Mouse (Mus musculus) embryo, embryonic 10.5 days (tissue): ENCODE data around the gene Cnnm4.
A peak's percentile ranks its signal among the peaks of the same experiment; 100 is the strongest.
"Not testable (repeated sequence)": the region's sequence is repeated elsewhere in the genome, so short reads cannot be mapped to it uniquely, and the experiment has no call there.

Experiments
- DNase-seq: peaks from one replicate; pipeline ENCODE4 v3.0.0-alpha.2; 2015; ENCODE audit warnings: low spot score

Cnnm4 gene

GRCm38 (mm10) chr1:36518259-36518658 is 46.8 kb downstream of the Cnnm4 start:
- no peak for DNase-seq

- DNase-seq, result no peak
These were observed 48.2 kb downstream of the Cnnm4 start for GRCm38 (mm10) chr1:36519626-36520025.

DNA sequence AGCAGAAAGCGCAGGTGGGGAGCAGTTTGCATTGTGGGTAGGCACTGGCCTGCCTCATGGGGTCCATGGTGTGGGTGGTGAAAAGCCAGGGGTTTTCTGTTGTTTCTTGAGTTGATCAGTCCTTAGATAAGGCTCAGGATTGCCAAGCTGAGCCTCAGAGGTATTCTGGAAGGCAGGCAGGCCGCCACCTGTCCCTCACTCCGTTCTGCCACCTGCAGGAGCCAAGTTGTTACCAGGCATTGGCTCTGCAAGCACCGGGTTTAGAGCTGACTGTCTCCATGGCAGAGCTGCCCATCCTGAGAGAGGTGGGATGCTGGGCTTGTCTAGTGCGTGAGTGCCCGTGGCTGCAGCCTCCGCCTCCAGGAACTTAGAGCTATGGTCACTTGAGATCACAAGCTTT is 50.8 kb downstream of the Cnnm4 start:
- DNase-seq, result no peak

DNA sequence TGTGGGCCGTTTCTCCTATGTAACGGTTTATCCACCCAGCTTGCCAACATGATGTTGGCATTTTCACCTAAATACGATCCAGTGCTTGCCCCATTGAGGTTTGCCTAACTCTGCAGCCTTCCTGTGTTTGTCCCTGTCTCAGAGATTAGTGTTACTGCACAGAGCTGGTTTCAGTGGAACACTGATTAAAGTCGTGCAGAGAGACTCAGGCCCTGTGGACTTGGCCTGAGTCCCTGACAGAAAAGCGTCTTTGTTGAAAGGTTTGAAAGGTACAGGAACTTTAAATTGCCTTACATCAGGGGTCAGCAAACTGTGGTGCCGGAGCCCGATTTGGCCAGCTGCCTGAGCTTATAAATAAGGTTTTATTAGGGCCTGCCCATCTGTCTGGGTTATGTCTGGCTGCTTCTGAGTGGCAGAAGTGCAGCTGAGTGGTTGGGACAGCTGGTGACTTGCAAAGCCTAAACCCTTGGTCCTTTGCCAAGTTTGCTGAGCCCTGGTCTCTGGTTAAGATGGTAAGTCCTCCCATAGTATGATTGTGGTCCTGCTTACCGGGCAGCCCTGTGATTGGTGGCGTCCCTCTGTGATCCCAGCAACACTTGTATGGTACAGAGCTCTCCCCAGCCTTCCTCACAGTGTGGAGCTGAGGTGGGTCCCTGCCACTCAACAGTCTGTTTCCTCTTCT is 52.1 kb downstream of the Cnnm4 start:
- DNase-seq, result no peak

GRCm38 (mm10) chr1:36524058-36524457 is 52.6 kb downstream of the Cnnm4 start:
- no peak for DNase-seq

DNA sequence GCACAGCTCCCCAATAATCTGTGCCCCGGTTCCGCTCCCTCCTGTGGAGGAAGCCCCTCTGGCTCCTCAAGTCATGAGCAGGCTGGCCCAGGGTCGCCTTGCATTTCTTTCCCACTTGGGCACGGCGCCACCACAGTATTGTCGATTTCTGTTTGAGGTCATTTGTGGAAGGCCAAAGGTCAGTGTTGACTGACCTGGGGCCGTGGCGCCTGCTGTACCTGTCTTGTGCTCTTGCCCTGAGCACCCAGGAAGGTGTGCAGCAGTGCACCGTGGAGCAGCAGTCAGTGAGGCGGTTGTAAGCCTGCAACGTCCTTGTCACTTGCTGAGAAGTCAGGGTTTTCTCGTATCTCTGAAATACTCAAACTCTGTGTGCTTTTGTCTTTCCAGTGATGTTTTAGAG is 54.4 kb downstream of the Cnnm4 start:
- DNase-seq, result no peak

DNA sequence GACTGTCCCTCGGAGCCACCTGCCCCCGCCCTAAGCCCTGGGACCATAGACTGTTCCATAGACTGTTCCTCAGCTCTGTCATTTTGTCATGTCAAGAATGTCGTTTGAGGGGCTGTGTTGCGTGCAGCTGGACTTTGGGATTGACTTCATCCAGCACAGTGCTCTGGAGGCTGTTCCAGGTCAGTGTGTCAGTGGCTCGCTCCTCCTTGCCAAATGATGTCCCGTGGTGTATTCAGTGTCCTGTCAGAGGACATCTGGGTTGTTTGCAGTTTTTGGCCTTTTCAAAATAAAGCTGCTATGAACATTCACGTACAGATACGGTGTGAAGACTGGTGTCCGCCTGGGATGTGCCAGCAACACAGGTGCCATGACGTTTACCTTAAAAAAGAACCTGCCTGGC is 55.5 kb downstream of the Cnnm4 start:
- no peak for DNase-seq

DNA sequence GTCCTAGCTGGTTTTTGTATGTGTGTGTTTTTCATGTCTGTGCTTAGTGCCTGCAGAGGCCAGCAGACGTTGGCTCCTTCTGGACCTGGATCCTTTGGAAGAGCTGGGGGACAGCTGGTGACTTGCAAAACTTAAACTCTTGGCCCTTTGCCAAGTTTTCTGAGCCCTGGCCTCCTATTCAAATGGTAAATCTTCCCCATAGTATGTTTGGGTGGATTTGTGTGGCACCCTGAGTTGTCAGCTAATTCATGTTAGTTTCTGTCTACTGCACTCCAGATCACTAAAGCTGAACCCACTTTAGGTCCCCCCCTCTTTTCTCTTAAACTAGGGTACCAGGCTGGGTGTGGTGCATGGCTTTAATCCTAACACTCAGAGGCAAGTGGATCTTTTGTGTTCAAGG is 56.9 kb downstream of the Cnnm4 start:
- no peak for DNase-seq

DNA sequence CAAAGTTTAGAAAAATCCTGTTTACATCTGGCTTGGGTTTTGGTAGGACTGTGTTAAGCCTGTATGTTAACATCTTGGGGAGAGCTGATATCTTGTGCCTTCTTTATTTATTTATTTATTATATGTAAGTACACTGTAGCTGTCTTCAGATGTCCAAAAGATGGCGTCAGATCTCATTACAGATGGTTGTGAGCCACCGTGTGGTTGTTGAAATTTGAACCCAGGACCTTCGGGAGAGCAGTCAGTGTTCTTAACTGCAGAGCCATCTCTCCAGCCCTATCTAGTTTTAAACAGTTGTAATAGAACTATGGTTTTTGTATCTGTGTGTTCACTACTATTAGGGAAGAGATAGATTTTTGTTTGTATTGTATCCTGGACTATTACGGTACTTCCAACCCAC is 57.9 kb downstream of the Cnnm4 start:
- no peak for DNase-seq

- DNase-seq, result no peak
These were observed 58.5 kb downstream of the Cnnm4 start for GRCm38 (mm10) chr1:36529875-36530274.

GRCm38 (mm10) chr1:36530485-36530884 is 59.1 kb downstream of the Cnnm4 start:
- DNase-seq, result no peak

GRCm38 (mm10) chr1:36530962-36531361 is 59.5 kb downstream of the Cnnm4 start:
- no peak for DNase-seq

GRCm38 (mm10) chr1:36531461-36531860 is 60.0 kb downstream of the Cnnm4 start:
- DNase-seq, result no peak

GRCm38 (mm10) chr1:36533546-36533945 is 62.1 kb downstream of the Cnnm4 start:
- DNase-seq, result no peak

- no peak for DNase-seq
These were observed 63.2 kb downstream of the Cnnm4 start for GRCm38 (mm10) chr1:36534595-36535058.

GRCm38 (mm10) chr1:36535477-36536396 is 64.3 kb downstream of the Cnnm4 start:
- DNase-seq, result no peak

GRCm38 (mm10) chr1:36536397-36536728 is 64.9 kb downstream of the Cnnm4 start:
- DNase-seq, result no peak

GRCm38 (mm10) chr1:36536783-36537182 is 65.4 kb downstream of the Cnnm4 start, which contains the start of gene Ankrd23:
Gene Ankrd23 (minus strand): TSS chr1:36536883.
- not testable (repeated sequence) for DNase-seq

GRCm38 (mm10) chr1:36538727-36539126 is 67.3 kb downstream of the Cnnm4 start:
- DNase-seq, result no peak

- peak; percentile 41 for DNase-seq
These were observed 67.8 kb downstream of the Cnnm4 start, which contains the start of gene Gm42417 for GRCm38 (mm10) chr1:36539186-36539585. Gene Gm42417 (minus strand): TSS chr1:36539429.

- DNase-seq, result no peak
These were observed 68.7 kb downstream of the Cnnm4 start for GRCm38 (mm10) chr1:36540132-36540531.

DNA sequence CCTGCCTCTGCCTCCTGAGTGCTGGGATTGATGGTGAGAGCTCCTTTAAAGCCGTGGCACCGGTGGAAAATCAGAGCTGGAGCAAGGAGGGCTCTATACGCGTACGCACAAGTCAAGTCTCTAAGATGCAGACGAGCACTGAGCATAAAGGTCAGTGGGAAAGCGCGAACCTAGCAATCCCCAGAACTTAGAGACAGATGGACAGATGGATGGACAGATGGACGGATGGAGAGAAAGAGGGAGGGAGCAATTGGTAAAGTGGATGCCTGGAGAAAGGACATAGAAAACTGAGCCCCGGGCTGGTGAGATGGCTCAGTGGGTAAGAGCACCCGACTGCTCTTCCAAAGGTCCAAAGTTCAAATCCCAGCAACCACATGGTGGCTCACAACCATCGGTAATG is 69.4 kb downstream of the Cnnm4 start:
- no peak for DNase-seq

- no peak for DNase-seq
These were observed 70.4 kb downstream of the Cnnm4 start for GRCm38 (mm10) chr1:36541844-36542243.
